8 mouse cellular contexts compared by ENCODE assay signal in genomic region chr10:34316571-34317216, GRCm38 (mm10). TPM values are rescaled to one million over a fixed set of nuclear protein-coding genes. Genes with fewer than 3 reads are reported as not detected.
DNase-seq lines count a peak whose midpoint lies in the region.

No protein-coding gene starts in this region.

- peak; percentile 52 for DNase-seq in testis, postnatal 10 days (ENCODE audit: low spot score)
- DNase-seq in testis, postnatal 14 days (ENCODE audit: low spot score) = no peak
- DNase-seq in cerebellum, postnatal 36 days = peak; percentile 62 to 72
- peak; percentile 64 to 82 for DNase-seq in frontal cortex, postnatal 36 days (ENCODE audit: low spot score in 2 of 2)
- peak; percentile 74 to 81 for DNase-seq in left cerebral cortex, adult 9 months (ENCODE audit: low spot score in 2 of 2)
- peak; percentile 70 for DNase-seq in neural tube, embryonic 10.5 days (ENCODE audit: extremely low spot score, low spot score)
- DNase-seq in gastrocnemius, adult 18-20 months (ENCODE audit: low spot score) = no peak
- no peak for DNase-seq in kidney, adult 9 months

RNA-seq across cellular contexts. Expression of gene Tspyl4, which starts 19.5 kb away (rescaled TPM):
- 1 to 10 TPM; 1.6 to 2.2 TPM for total RNA-seq in gastrocnemius, adult 18-20 months (2021)

RNA-seq across cellular contexts. Expression of gene Tspyl1, which starts 34.7 kb away (rescaled TPM):
- 10 to 100 TPM; 57.0 to 58.7 TPM for total RNA-seq in gastrocnemius, adult 18-20 months (2021)

Comparison
In these comparisons a context has a peak if more than half of its experiments do, and no peak if none do; other contexts are left out.
1. DNase-seq: peak in testis, postnatal 10 days (single experiment), cerebellum, postnatal 36 days (2 of 2), frontal cortex, postnatal 36 days (2 of 2), left cerebral cortex, adult 9 months (2 of 2) and neural tube, embryonic 10.5 days (single experiment); none in testis, postnatal 14 days (single experiment), gastrocnemius, adult 18-20 months (single experiment) and kidney, adult 9 months (single experiment).